Mouse (Mus musculus) activated CD4-positive, CD25-positive, alpha-beta regulatory T cell, adult 4 months (primary cell): Measurements from ENCODE around the gene Gpr132. TPM values are rescaled to one million over a fixed set of nuclear protein-coding genes. Genes with fewer than 3 reads are reported as not detected.

Experiments used
- ATAC-seq: one replicate; pipeline ENCODE4 v1.8.0; 2017
- polyA plus RNA-seq, 2 experiments: library from polyadenylated mRNA; unstranded; fragments of 100-300 nt; shearing (Covaris generic); gene quantifications; one replicate each; pipeline ENCODE4 v1.2.1; 2017

The Gpr132 gene
- polyA plus RNA-seq, 2 experiments from 2014 or later, result 65.9 to 77.3 TPM

DNA sequence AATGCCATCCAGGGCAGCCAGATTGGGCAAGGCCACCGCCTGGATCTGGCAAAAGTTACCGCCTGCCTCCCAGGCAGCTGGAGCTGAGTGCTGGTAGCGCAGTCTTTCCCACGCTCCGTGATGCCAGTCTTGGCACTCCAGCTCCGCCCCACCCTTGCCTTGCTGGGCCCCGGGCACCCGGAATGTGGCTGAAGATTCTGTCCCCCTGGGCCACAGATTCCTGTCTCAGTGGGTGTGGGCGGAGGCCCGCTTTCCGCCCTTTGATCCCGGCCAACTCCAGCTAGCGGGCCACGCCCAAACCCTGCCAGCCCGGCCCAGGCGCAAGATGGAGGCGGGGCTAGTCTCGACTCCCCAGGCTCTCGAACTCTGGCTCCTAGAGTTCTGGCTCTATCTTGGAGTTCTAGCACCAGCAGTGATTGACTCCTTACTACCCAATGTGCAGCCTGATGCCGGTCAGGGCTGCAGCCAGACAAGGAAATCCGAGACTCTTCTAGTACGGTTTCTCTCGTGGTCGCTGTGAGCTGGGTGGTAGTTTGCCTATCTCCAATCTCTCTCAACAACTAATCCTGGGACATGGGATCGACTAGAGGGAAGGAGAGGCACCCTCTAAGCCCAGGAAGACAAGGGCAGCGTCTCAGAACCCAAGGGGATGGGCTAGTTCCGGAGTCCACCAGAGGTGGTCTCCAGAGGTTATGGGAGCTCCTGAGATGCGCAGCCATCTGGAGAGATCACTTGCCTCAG is 8.5 kb upstream of the Gpr132 start:
- ATAC-seq, result peak; percentile 37

DNA sequence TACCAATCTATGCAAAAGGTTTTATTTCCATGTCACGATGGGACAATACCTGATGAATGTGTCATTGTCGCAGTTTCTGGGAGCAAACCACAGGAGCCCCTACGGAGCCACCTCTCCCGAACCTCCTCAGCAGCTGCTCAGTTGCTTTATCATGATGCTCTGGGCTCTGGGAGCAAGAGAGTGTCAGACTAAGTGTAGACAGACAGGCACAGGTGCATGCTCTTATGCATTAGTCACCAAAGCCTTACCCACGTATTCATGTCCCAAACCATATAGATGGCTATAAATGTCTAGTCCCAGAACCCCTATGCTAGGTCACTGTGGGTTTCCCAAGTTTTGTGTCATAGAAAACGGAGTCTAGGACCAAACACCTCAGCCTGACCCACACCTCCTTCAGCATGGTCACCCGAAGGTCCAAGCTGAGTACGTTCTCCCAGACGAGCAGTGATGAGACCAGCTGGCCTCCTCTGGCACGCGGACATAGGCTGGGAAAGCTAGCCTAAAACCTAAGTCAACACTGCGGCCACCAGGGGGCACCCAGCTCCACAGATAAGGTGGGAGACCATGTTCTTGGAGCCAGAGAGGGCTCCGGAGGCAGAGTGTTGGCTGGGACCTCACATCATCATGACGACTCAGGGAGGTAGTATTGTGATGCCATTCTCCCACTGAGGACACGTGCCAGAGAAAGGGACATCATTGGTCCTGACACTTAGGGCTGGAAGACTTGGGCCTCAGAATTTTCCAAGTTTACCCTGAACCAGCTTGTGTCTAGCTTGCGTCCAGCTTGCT is 7.4 kb upstream of the Gpr132 start:
- ATAC-seq, result peak; percentile 29

DNA sequence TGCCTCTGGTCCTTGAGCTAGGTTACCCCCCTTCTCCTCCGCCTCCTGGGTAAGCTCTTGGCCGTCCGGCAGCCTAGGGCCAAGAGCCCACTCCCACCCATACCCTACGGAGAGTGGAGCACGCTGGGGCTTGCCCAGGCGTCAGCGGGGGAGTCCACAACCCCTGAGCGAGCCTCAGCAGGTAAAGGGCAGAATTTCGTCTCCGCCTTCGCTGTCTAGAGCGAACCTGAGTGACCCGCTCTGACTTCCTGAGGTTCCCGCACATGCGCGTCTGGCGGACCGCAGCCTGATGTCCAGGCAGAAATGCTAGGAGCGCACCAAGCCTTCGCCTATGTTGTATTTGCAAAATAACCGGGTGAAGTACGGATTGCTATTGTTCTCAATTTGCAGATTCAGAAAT is 6.2 kb upstream of the Gpr132 start:
- ATAC-seq, result no peak

DNA sequence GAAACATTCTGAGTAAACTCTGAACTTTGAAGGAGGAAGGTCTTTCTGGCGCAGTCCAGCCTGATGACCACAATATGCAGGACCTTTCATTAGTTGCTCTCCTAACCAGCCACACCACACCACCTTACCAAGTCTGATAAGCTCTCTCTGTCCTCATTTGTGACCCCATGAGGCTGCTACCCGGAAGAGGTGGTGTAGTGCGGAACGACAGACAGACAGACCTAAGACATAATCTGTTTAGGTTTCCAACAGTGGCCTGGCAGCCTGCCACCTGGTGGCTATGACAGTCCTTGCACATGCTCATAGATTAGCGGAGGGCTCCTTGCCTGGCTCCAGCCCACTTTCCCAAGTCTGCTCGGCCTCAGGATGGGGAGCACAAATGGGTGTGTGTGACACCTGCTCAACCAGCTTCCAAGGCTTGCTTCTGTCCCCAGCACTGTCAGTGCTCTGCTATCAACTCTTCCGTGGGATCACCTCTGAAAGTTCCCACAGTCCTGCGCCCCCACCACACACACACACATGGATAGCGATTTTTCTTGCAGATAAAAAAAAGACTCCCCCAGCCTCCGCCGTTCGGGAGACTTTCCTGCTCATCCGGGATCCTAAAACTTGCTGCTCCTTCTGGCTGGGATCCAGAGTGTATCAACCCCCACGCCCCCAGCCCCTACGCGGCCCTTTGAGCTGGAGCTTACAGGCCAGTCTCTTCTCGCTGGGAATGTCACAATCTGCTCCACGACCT is 5.6 kb upstream of the Gpr132 start:
- peak; percentile 71 for ATAC-seq

DNA sequence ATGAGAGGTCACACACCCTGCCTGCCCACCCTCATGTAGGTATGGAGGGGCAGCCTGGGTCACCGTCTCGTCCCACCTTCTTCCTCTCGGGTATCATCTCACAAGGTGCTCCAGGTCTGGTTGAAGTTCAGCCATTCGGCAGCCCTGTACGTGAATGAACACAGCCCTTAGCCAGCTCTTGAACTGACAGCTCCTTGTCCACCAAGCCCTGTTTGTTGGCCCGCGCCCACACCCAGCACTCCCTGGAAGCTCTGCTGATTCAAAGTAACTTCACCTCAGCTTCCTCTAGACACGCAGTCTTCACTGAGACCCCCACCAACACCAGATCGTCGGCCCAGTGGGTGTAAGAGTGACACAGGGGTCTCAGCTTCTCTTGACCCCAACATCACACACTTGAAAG is 5.0 kb upstream of the Gpr132 start:
- no peak for ATAC-seq

DNA sequence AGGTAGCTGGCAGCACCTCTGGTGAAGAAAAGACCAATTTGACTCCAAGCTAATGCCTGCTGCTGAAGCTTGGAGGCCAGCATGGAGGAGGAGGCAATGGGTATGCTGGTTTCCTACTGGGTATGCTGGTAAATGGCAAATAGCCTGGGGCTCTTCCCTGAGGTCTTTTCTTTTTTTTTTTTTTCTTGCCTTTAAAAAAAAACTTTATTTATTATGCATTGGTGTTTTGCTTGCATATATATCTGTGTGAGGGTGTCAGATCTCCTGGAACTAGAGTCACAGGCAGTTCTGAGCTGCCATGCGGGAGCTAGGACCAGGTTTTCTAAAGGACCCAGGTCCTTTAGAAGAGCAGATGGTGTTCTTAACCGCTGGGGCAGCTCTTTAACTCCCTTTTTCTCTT is 3.2 kb upstream of the Gpr132 start:
- ATAC-seq, result no peak

DNA sequence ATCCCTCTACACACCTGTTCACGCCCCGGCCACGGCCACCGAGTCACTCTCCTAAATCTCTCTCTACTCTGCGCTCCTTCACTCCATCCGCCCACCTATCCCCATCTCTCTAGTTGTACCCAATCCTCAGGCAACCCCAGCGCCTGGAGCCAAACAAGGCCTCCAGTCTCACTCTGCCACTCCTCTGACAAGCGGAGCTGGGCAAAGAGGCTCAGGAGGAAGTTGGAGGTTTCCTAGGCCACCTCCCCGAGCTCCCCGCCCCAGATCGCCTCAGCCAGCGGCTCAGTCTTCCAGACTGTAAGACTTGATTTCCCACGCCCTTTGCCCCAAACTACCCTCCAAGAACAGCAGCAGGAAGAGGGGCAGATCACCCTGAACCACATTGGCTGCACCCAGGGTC is 2.7 kb upstream of the Gpr132 start:
- ATAC-seq, result no peak

DNA sequence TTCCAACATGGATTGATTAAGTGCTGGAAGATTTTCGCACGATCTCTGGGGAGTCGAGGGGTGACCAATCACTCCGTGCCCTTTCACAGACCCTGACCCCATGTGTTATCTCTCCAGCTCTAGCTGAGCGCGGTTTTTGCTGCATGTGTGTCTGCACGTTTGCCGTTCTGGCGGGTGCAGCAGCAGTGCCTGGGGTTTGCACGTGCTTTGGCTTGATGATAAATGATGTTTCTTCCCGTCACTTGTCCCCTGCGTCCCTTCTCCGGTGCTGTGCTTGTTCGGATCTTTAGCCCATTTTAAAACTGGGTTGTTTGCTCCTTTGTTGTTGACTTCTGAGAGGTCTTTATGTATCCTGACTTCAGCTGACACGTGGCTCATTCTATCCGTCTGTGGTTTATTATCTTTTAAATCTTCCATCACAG is 1.8 kb upstream of the Gpr132 start:
- ATAC-seq, result no peak

DNA sequence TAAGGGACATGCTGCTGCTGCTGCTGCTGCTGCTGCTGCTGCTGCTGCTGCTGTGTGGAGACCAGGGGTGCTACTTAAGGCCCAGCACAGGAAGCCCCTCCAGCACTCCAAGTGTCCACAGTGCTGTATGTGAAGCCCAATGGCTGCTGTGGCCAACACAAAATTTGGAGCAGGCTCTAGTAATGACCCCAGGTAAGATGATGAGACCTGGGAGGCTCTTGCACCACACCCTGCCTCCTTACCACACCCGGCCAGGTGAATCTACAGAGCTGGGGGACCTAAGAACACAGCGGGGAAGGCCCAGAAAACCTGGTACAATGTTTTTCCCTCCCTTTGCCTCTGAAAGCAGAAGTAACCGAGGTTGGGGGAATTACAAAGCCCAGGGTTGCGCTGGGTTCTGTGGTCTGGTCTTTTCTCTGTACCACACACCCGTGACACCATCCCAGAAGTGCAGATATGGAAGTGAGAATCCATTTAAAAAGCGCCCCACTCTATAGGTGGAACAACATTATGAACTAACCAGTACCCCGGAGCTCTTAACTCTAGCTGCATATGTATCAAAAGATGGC is 838 bp downstream of the Gpr132 start:
- no peak for ATAC-seq

DNA sequence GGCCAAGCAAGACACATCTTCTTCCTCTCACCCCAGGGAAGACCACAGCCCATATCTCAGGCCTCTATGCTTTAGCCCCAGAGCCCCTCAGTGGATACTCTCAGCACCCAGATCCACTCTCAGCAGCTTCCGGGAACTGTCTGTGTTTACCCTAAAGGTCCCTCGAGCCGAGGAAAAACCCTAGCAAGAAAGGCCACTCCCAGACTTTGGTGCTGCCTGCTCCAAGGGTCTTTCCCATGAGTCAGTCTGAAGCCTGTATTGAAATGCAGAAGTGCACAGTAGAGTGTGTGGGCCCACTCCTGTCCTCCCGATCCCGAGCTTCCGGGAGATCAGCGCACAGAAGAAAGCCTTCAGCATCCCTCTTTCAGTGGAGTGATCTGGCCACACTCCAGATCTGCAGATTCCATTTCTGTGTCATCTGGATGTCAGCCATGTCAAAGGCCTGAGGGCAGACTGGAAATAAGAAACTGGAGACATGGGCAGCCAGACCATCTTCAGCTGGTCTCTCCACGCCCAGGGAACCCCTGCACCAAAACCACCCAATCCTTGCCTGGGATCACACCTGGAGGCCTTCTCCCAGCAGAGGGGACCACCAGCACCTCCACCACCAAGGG is 1.5 kb downstream of the Gpr132 start:
- ATAC-seq, result no peak

DNA sequence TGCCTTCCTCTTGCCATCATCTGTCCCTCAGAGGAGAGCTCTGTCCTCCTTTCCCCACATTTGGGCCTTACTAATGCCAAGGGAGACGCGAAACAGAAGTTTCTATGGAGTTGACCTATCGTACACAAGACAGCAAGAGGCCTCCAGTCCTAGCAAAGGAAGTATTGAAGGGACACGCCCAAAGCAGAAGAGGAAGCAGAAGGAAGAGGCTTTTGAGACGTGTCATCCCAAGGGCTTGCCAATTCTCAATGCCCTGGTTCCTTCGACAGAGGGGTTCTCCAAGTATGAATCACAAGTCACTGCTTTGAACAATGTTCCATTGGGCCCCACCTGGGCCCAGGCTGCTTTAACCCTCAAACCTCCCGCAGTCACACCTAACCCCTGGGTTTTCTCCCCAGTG is 3.2 kb downstream of the Gpr132 start:
- ATAC-seq, result no peak

DNA sequence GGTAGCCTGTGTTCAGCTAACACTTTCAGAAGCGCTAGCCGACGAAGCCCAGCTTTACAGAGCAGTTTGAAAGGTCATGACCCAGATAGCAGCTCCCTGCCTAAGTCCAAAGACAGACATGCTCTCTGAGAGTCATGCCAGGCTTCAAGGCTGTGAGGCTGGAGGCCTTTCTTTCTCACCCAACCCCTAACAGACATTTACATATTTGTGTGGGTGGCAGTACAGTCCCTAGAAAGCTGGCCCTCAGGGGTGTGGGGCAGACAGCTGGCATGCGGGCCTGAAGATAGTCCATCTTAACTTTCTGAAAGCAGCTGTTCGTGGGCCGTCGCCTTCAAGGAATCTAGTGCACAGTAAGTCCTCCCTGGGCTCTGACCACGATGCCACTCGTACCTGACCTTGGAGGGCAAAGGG is 6.1 kb downstream of the Gpr132 start:
- peak; percentile 3 for ATAC-seq

DNA sequence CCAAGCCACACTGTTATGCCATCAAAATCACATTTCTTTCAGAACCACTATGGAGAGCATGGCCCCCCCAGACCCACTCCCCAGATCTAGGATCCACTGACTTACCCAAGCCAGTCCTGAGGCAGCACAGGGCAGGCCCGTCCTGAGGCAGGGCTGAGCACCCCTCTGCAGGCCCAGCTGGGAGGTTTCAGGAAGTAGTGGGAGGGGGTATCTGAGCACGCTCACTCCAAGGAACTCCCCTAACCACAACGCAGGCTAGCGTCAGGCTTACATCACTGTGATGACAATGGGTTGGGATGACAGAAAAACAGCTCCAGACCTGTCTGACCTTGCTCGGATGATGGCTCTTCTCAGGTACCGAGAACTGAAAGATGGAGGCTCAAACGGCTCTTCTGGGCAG is 7.3 kb downstream of the Gpr132 start:
- ATAC-seq, result peak; percentile 80

DNA sequence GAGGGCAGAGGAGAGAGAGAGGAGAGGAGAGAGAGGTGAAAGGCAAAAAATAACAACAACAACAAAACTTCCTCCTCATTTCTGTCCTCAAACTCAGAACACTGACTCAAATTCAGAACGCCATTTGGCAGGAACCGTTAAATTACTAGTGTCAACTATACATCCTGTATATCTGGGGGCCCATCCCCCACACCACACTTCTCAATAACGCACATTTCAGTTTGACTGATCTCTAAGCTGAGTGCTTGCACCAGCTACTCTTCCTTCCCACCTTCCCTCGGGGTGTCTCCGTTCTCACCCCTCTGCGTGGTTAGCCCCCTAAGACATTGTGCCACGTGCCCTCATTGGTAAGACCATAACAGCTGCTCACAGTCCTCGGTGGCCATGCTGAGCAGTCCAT is 8.1 kb downstream of the Gpr132 start:
- peak; percentile 38 for ATAC-seq

DNA sequence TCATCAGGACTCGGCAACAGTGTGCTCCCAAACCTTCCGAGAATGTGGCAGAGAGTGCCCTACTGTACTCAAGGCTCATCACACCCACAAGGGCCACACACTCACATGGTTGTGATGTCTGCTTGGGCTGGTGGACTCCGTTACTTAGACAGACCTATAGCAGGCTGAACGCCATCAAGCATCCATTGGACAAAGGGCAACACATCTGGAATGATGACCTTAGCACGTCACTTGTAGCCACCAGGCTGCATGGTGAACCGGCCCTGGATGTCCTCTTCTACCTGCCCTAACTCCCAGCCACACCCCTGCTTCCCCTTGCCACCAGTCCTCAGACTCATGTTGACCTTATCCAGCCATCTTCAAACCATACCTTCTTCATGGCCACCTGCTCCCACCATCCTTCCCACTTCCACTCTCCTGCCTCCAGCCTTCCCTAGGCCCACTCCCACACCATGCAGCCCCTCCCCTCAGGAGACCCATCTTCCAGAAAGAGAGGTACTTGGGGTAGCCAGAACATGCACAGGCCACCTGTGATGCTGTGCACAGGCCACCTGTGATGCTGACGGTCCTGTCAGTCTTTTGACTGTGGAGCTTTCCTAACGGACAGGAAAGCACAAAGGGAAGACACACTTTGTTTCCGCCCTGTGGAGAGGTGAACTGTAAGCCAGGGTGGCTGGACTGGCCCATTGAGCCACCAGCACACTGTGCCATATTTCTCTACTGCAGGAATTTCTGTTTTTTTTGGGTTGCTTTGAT is 9.3 kb downstream of the Gpr132 start:
- ATAC-seq, result no peak

DNA sequence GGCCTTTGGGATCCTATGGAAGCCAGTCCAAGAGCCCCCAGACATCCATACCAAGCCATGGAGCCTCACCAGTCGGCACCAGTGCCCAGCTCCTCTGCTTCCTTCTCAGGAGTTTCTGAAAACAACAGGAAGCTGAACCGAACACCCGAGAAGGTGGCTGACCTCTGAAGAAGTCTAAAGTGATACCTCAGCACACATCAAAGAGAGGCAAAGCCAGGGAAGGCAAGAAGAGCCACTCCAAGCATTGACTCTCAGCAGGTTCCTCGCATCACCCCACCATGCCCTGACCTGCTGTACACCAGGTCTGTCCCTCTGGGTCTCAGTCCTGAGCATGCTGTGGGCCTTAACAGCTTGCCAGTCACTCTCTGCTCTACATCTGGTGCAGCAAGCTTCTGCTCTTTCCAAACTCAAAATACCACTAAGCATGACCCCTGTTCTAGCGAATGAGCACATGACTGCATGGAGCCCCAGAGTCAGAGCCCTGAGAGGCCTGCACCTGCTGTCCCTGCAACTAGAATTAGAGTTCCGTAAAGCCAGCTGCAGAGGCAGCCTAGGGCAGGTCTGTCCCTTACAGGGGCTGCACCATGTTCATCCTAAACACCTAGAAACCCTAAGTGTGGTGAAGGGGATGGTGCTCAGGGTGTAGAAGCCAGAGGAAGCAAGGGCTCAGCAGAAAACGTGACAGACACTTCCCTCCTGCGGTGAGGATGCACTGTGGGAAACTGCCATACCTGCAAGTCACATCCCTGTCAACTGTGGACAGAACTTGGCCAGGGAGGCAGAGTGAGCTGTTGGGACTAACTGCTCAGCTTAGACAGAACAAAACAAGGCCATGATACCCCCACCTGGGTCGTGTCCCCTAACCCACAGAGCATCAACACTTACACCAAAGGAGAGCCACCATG is 10.8 kb downstream of the Gpr132 start:
- ATAC-seq, result no peak

DNA sequence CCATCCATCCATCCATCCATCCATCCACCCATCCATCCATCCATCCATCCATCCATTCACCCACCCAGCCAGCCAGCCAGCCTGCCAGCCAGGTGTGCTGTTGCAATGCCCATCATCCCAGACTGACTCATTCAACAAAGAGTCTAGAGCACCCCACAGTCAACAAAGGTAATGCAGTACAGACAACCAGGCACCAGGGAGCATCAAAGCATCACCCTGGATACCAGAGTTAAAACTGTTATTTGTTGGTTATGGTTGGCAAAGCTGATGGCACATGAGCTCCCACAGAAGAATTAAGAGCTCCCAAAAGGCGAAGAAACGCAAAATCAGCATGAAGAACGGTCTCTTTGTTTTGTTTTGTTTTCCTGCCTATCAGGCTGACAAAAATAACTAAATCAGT is 11.7 kb downstream of the Gpr132 start:
- ATAC-seq, result no peak

DNA sequence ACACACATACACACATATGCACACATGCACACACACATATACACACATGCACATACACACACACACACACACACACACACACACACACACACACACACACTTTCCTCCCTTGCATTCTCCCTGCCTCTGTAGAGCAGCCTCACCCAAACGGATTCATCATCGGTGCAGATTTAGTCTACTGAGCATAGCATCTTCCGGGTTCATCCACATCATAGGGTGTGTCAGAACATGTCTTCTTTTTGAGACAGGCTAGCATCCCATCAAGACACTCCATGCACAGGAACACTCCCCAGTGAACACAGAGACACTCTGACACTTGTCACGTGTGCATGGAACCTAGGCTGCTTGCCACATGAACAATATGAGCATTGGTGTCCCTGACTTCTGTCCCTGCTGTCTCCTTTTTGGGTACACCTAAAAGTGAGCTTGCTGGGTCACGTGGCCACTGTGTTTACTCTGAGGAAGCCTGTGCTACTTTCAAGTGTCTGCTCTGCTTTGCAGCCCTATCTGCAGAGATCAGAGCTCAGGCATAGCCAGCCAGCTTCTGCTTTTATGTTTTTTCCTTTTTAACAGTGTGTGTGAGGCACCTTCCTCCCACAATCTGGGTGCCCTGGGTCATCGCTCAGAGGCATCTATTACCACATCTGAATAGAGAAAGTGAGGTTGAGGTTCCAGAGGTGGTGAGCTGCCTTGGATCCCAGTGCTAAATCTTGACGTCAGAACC is 13.3 kb downstream of the Gpr132 start:
- peak; percentile 76 for ATAC-seq

DNA sequence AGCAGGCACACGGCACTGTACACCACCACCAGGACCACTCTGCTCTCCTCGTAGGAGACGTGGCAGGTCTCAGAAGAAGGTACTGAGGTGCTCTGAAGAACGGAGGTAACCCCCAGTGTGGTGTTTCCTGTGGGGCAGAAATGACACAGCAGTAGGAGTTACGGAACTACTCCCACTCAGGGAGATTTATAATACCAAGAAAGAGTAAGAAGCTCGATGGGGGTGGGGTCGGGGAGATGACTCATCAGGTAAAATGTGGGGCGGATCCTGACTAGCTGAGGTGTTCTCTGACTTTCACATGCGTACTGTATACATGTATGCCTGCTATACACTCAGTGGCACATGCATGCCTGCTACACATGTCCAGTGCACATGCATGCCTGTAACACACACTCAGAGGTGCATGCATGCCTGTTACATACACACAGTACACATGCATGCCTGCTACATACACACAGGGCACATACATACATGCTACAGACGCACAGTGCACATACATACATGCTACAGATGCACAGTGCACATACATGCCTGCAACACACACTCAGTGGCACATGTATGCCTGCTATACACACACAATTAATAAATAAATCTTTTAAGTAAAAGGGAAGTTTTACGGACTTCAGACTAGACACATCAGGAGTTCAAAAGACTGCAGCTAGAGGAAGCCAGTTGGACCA is 14.8 kb downstream of the Gpr132 start:
- ATAC-seq, result peak; percentile 33

DNA sequence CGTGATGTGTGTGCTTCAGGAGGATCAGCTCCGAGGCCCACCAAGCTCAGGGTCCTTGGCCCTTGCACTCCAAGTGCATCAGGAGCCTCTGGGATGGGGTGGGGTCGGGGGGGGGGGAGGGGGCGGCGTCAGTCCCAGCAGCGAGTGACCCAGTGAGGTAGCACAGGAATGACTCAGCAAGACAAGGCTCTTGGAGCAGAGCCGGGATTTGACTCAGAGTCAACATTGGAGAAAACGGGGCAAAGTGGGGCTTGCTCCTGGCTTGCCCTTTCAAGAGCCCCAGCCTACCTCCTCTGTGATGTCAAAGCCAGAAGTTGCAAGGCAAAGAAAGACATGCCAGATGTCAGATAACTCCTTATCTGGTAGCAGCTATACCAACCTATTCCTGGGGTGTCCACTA is 16.9 kb downstream of the Gpr132 start:
- ATAC-seq, result no peak
